Mouse (Mus musculus): Measurements from ENCODE around the gene Fam133b. TPM values are rescaled to one million over a fixed set of nuclear protein-coding genes. Genes with fewer than 3 reads are reported as not detected.

Fam133b gene
- polyA plus RNA-seq (2021; fragmentation: Nextera tagmentation), result 27.0 and 33.3 TPM in 2 replicates
- long read RNA-seq, experiment 1, transcript Fam133b-201 (11 exons, 1,491 nt), result major isoform, 25 of 49 reads
- long read RNA-seq, experiment 1, partial matches to known transcripts, result 7 of 49 reads
- long read RNA-seq, experiment 1, other reads (novel, unspliced or antisense), result 11 of 49 reads
- long read RNA-seq, experiment 2, partial matches to known transcripts, result 53 of 60 reads
- long read RNA-seq, experiment 2, other reads (novel, unspliced or antisense), result 3 of 60 reads

GRCm38 (mm10) chr5:3543629-3544479 lies at the start of gene Fam133b:
Gene Fam133b, plus strand, starts transcription at chr5:3543833.

GRCm38 (mm10) chr5:3571266-3571665 lies 27.6 kb downstream of the Fam133b start, which contains the start of gene 1700109H08Rik:
Gene 1700109H08Rik, plus strand, starts transcription at chr5:3571566.

GRCm38 (mm10) chr5:3595693-3596398 lies 52.2 kb downstream of the Fam133b start, which contains the start of gene Pex1:
Gene Pex1, plus strand, starts transcription at chr5:3596066.

GRCm38 (mm10) chr5:3596399-3596766 lies 52.8 kb downstream of the Fam133b start, which contains the start of gene Rbm48:
Gene Rbm48, minus strand, starts transcription at chr5:3596585.

Other genes starting within 250 kb of the Fam133b start
- 0.93 and 1.2 TPM in 2 replicates for gene Cdk6, start 202.3 kb upstream of the Fam133b start, polyA plus RNA-seq (2021; fragmentation: Nextera tagmentation)
- gene 1700109H08Rik, start 27.7 kb downstream of the Fam133b start, polyA plus RNA-seq (2021; fragmentation: Nextera tagmentation), result 0.13 and 0.15 TPM in 2 replicates
- 10.4 and 13.1 TPM in 2 replicates for gene Pex1, start 52.2 kb downstream of the Fam133b start, polyA plus RNA-seq (2021; fragmentation: Nextera tagmentation)
- gene Rbm48, start 52.8 kb downstream of the Fam133b start, polyA plus RNA-seq (2021; fragmentation: Nextera tagmentation), result 8.6 and 15.5 TPM in 2 replicates
- not detected in 2 replicates for gene Tmbim7, start 107.3 kb downstream of the Fam133b start, polyA plus RNA-seq (2021; fragmentation: Nextera tagmentation)
- gene Gatad1, start 113.4 kb downstream of the Fam133b start, polyA plus RNA-seq (2021; fragmentation: Nextera tagmentation), result 116 and 189 TPM in 2 replicates